Mouse (Mus musculus): ENCODE measurements around the gene Sft2d1. TPM values are rescaled to one million over a fixed set of nuclear protein-coding genes. Genes with fewer than 3 reads are reported as not detected.
A peak's percentile ranks its signal among the peaks of the same experiment; 100 is the strongest.
"Not testable (repeated sequence)": the region's sequence is repeated elsewhere in the genome, so short reads cannot be mapped to it uniquely, and the experiment has no call there.

Sft2d1 gene
- polyA plus RNA-seq, 1 experiment from 2014 or later: 85.8 TPM

DNA sequence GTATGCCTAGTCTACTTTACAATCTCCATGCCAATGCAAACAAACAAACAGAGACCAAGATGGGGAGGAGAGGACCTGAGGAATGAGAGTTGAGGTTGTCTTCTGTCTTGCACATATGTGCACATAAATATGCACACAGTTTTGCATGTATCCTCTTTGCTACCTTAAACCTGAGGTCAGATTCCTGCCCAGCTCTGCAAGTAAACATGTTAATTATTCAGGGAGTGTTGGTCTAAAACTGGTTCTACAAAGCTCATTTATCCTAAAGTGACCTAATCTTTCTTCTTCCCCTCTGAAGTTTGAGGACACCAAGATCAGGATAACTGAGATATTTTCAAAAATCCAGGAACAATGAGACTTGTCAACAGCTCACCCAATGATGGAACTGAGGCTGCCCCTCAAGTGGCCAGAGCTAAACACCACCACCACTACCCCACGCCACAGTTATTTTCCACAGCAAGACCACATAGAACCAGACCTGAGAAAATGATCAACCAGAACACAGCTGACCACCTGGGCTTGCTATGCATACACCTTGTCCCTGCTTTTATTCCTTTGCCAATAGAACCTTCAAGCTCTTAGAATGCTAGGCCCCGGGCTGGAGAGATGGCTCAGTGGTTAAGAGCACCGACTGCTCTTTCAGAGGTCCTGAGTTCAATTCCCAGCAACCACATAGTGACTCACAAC lies 20.8 kb upstream of the Sft2d1 start:
- Histone ChIP-seq H3K27ac (no peak overlapping the region), H3K36me3 (ENCODE audit: inconsistent target) (peaks cover 24% of the 10 kb centered on the region), H3K79me2 (ENCODE audit: inconsistent target) (peaks cover 96% of the 10 kb centered on the region), H3K4me3 (ENCODE audit: inconsistent target) (no peak overlapping the region)
- WGBS (ENCODE audit: missing documents): 100% methylated on average over 3 of the region's 3 CpGs

- peaks cover 24% of the 10 kb centered on the region for H3K36me3 ChIP-seq (ENCODE audit: inconsistent target)
- H3K27ac ChIP-seq: no peak overlapping the region
- no peak overlapping the region for H3K4me3 ChIP-seq (ENCODE audit: inconsistent target)
Measured at GRCm38 (mm10) chr17:8290736-8291135, 20.2 kb upstream of the Sft2d1 start.

DNA sequence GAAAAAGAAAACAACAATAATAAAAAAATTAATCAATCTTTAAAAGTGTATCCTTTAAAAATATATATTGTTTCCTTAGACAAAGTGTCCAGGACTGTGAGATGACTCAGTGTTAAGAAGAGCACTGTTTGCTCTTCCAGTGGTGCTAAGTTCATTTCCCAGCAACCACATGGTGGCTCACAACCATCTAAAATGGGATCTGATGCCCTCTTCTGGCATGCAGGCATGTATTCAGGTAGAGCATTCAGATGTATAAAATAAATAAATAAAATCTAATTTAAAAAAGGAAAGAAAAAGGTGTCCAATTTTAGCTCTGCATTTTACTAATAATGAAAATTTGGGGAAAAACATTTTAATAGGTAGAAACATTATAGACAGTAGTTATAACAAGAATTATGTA lies 15.1 kb upstream of the Sft2d1 start:
- H3K36me3 ChIP-seq (ENCODE audit: inconsistent target): peaks cover 25% of the 10 kb centered on the region
- peaks cover 39% of the 10 kb centered on the region; the same call in 1 of the 2 replicates for H3K79me2 ChIP-seq (ENCODE audit: inconsistent target)
- no peak overlapping the region for H3K27ac ChIP-seq
- H3K4me3 ChIP-seq (ENCODE audit: inconsistent target): no peak overlapping the region

More at GRCm38 (mm10) chr17:8290736-8291135, 20.2 kb upstream of the Sft2d1 start:
- peaks cover 90% of the 10 kb centered on the region for H3K79me2 ChIP-seq (ENCODE audit: inconsistent target)

DNA sequence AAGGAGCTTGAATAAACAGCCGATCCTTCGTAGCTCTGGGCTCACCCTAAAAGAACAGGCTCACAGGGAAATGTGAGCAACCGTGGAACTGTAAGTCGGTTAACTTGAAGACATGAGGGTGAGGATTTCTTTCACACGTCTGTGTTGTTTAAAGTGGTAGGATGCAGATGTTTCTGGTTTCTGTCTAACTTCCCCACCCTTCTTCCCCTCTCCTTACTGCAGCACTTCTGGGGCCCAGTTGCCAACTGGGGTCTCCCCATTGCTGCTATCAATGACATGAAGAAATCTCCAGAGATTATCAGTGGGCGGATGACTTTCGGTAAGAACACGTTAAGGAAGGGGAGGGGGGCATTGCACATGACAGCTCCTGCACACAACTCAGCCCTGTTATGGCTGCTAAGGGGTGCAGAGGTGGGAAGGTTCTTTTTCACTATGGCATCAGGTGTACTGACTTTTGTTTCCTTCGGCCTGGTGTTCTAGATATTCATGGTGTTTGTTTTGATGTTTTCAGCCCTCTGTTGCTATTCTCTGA lies 14.5 kb upstream of the Sft2d1 start:
- 58% methylated on average over 9 of the region's 9 CpGs for WGBS (ENCODE audit: missing documents)
- Histone ChIP-seq H3K27ac (no peak overlapping the region), H3K79me2 (ENCODE audit: inconsistent target) (peaks cover 33% of the 10 kb centered on the region; the same call in 1 of the 2 replicates), H3K4me3 (ENCODE audit: inconsistent target) (no peak overlapping the region), H3K36me3 (ENCODE audit: inconsistent target) (peaks cover 25% of the 10 kb centered on the region)

DNA sequence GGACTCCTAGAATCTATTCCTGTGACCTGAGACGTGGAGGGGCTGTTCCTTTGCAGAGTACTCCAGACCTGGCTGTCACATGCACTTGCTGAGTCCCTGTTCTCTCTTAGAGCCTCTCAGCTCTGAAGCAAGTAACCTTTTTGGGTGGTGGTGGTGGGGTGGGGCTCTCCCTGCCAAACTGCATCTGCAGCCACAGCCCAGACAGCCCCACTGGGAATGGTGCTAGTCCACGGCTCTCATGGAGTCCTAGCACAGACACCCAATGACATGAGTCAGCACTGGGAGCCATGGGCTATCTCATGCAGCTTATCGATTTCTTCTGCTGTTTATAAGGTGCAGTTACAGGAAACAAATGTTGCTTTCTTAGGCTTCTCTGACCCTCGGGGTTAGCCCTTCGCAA lies 13.2 kb upstream of the Sft2d1 start:
- Histone ChIP-seq H3K27ac (no peak overlapping the region), H3K4me3 (ENCODE audit: inconsistent target) (no peak overlapping the region), H3K79me2 (ENCODE audit: inconsistent target) (peaks cover 20% of the 10 kb centered on the region; the same call in 1 of the 2 replicates), H3K36me3 (ENCODE audit: inconsistent target) (peaks cover 25% of the 10 kb centered on the region)
- 97% methylated on average over 5 of the region's 5 CpGs for WGBS (ENCODE audit: missing documents)

DNA sequence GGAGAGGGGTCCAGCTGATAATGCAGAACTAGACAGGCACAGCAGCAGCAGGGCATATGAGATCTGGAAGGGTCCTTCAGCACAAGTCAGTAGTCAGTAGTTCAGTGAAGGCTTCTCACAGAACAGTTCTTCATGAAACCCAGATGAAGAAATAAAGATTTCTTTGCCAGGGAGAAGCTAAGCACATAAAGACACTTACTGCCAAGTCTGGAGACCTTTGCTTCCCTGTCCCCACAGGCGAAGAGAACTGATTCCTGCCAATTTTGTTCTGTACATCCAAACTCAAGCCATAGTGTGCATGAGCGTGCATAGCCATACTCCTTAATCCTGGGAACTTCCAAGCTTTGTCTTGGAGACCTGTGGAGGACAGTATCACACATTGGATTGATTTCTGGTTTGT lies 12.6 kb upstream of the Sft2d1 start:
- H3K36me3 ChIP-seq (ENCODE audit: inconsistent target): peaks cover 22% of the 10 kb centered on the region
- no peak overlapping the region for H3K4me3 ChIP-seq (ENCODE audit: inconsistent target)
- 100% methylated on average over 2 of the region's 2 CpGs for WGBS (ENCODE audit: missing documents)
- no peak overlapping the region for H3K27ac ChIP-seq
- H3K79me2 ChIP-seq (ENCODE audit: inconsistent target): peaks cover 14% of the 10 kb centered on the region; the same call in 1 of the 2 replicates

DNA sequence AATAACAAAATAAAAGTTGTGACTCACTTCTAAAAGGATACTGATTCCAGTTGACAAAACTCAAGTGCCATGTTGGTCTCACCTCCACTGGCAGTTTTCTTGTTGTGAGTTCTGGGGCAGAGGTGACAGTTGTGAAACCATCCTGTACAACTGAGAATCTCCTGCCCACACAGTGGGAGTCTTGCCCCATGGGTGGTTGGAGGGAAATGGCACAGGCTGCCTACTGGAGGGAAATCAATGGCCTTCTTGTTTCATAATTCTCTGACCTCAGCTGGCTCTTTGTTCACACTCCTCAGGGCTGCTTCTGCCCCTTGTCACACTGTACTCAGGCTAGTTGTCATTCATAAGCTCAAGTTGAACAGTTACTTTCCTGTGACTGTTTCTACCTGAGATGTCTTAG lies 11.4 kb upstream of the Sft2d1 start:
- H3K27ac ChIP-seq: no peak overlapping the region
- peaks cover 14% of the 10 kb centered on the region for H3K36me3 ChIP-seq (ENCODE audit: inconsistent target)
- H3K79me2 ChIP-seq (ENCODE audit: inconsistent target): peaks cover 2% of the 10 kb centered on the region; the same call in 1 of the 2 replicates
- H3K4me3 ChIP-seq (ENCODE audit: inconsistent target): no peak overlapping the region

DNA sequence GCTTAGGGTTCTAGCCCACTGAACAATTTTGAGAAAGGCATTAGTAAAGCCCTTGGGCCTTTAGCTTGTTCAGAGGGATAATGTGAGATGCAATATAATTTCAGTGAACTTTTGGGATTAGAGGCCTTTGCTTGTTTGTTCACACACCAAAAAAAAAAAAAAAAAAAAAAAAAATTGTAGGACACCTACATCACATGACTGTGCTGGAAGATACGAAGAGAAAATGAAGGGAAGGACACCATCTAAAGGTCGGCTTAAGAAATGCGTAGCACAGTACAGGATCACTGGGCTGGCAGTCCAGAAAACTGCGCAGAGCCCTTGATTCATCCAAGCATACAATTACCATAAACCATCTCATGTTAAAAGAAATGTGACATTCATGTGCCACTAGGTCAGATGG lies 9.4 kb upstream of the Sft2d1 start:
- WGBS (ENCODE audit: missing documents): 88% methylated on average over 4 of the region's 4 CpGs
- no peak overlapping the region for H3K27ac ChIP-seq

DNA sequence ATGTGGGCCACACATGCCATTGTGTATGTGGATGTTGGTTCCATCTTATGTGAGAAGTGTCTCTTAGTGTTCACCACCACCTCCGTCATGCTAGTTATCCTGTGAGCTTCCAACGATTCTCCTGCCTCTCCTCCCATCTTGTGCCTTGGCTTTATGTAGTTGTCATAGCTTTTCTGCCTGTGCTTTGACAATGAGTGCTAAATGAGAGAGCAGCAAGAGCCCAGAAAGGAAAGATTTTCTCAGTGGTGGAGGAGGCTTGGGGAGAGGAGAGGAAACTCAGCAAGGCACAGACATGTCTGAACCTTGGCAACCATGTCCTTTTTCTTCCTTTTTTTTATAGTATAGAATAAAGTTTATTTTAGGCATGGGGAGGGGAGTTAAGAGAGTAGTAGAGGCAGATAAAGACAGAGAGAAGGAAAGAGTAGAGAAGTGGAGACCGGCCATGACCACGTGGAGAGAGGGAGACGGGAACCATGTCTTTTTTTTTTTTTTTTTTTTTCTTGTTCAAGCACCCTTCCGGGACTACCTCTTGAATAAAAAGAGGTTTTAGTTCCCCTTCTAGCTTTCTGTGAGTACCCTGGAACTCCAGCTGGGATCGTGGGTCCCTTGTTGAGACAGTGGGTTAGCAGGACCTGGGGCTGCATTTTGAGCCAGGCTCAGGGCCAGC lies 8.0 kb upstream of the Sft2d1 start:
- Histone ChIP-seq H3K4me3 (ENCODE audit: inconsistent target) (no peak overlapping the region), H3K36me3 (ENCODE audit: inconsistent target) (peaks cover 5% of the 10 kb centered on the region; the same call in 1 of the 2 replicates), H3K27ac (no peak overlapping the region; the same call in 1 of the 2 replicates), H3K79me2 (ENCODE audit: inconsistent target) (no peaks in the 10 kb centered on the region)
- 44% methylated on average over 7 of the region's 7 CpGs for WGBS (ENCODE audit: missing documents)

More for the DNA sequence above, 9.4 kb upstream of the Sft2d1 start:
- Histone ChIP-seq H3K4me3 (ENCODE audit: inconsistent target) (no peak overlapping the region), H3K36me3 (ENCODE audit: inconsistent target) (peaks cover 10% of the 10 kb centered on the region; the same call in 1 of the 2 replicates), H3K79me2 (ENCODE audit: inconsistent target) (no peaks in the 10 kb centered on the region)

GRCm38 (mm10) chr17:8303671-8304070 lies 7.2 kb upstream of the Sft2d1 start:
- Histone ChIP-seq H3K36me3 (ENCODE audit: inconsistent target) (no peaks in the 10 kb centered on the region), H3K27ac (no peak overlapping the region), H3K4me3 (ENCODE audit: inconsistent target) (no peak overlapping the region), H3K79me2 (ENCODE audit: inconsistent target) (no peaks in the 10 kb centered on the region)
- WGBS (ENCODE audit: missing documents): 91% methylated on average over 5 of the region's 5 CpGs

DNA sequence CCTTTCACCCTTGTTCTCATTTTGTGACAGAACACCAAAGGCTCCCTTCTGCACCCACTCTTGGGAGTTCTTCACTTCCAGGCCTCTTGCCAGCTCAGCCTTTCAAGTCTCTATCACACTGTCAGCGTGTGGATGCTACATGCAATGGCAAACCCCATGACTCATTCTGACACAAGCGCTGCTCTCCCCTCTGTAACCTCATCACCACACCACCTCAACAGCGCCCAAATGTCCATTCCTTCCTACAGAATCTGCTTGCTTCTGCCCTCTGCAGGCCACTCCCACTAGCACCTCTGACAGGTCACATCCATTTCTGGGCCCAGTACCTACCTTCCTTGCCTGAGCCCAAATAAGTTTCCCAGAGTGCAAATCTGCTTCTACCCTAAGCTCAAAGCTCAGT lies 5.1 kb upstream of the Sft2d1 start:
- Histone ChIP-seq H3K36me3 (ENCODE audit: inconsistent target) (no peaks in the 10 kb centered on the region), H3K4me3 (ENCODE audit: inconsistent target) (no peak overlapping the region), H3K79me2 (ENCODE audit: inconsistent target) (no peaks in the 10 kb centered on the region), H3K27ac (peak overlapping the region; percentile 79)
- 71% methylated on average over 3 of the region's 3 CpGs for WGBS (ENCODE audit: missing documents)

GRCm38 (mm10) chr17:8311751-8312150 lies 849 bp downstream of the Sft2d1 start:
- Histone ChIP-seq H3K79me2 (ENCODE audit: inconsistent target) (peaks cover 57% of the 10 kb centered on the region), H3K27ac (peak overlapping the region; percentile 91), H3K36me3 (ENCODE audit: inconsistent target) (peaks cover 6% of the 10 kb centered on the region; the same call in 1 of the 2 replicates), H3K4me3 (ENCODE audit: inconsistent target) (peak overlapping the region; percentile 69)
- 3% methylated on average over 3 of the region's 3 CpGs for WGBS (ENCODE audit: missing documents)

DNA sequence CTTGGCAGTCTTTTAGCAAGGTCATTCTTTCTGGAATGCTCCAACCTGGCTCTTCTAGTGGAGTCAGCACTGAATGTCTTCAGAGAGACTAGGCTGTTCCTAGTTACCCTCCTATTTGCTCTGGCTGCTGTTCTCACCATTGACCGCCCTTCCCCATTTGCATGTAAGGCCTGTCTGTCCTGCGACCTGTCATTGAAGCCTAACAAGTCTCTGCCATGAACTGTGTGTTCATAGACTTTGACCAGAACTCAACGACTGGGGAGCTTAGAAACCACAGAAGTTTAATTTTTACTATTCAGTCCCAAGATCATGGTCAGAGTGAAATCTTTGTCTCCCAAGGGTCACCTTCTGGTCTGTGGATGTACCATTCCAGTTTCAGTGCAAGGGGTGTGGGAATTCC lies 3.1 kb downstream of the Sft2d1 start:
- Histone ChIP-seq H3K36me3 (ENCODE audit: inconsistent target) (peaks cover 16% of the 10 kb centered on the region; the same call in 1 of the 2 replicates), H3K27ac (no peak overlapping the region), H3K4me3 (ENCODE audit: inconsistent target) (no peak overlapping the region), H3K79me2 (ENCODE audit: inconsistent target) (peaks cover 79% of the 10 kb centered on the region)
- WGBS (ENCODE audit: missing documents): 80% methylated on average over 3 of the region's 3 CpGs

- Histone ChIP-seq H3K36me3 (ENCODE audit: inconsistent target) (peaks cover 20% of the 10 kb centered on the region; the same call in 1 of the 2 replicates), H3K4me3 (ENCODE audit: inconsistent target) (no peak overlapping the region), H3K79me2 (ENCODE audit: inconsistent target) (peaks cover 100% of the 10 kb centered on the region), H3K27ac (no peak overlapping the region)
- WGBS (ENCODE audit: missing documents): 100% methylated on average over 1 of the region's 1 CpGs
Measured at GRCm38 (mm10) chr17:8316251-8316650, 5.3 kb downstream of the Sft2d1 start.

DNA sequence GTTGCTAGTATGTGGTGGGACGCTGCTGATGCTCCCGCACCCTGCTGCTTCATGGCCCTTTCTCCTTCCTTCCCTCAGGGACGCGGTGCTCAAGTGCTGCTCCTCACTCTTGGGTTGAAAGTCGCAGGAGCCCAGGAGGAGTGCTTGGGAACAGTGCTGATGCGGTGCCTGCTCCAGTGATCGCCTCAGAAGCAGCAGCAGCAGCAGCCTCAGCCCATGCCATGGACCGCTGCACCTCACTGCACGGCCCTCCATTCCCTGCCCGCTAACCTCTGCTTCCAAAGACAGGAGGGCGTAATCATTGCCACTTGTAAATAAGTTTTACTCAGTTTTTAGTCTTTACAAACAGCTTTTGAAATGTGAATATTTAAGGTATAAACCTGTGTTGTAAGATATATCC lies 16.0 kb downstream of the Sft2d1 start:
- H3K4me3 ChIP-seq (ENCODE audit: inconsistent target); H3K27ac ChIP-seq: not testable (repeated sequence)
- Histone ChIP-seq H3K36me3 (ENCODE audit: inconsistent target) (peaks cover 65% of the 10 kb centered on the region), H3K79me2 (ENCODE audit: inconsistent target) (peaks cover 43% of the 10 kb centered on the region)
- WGBS (ENCODE audit: missing documents): 100% methylated on average over 2 of the region's 11 CpGs

All from macrophage (primary cell).